Mouse (Mus musculus) liver, embryonic 13.5 days (tissue): ENCODE measurements around the gene Tmem189. TPM values are rescaled to one million over a fixed set of nuclear protein-coding genes. Genes with fewer than 3 reads are reported as not detected.

Experiments
- ATAC-seq: fragments of 200-750 bp; cut with Nextera tagmentation; 2 replicates; pipeline ENCODE4 v1.8.0; 2017; ENCODE audit warnings: low read depth, mild to moderate bottlenecking, moderate number of reproducible peaks, moderate library complexity
- DNase-seq: peaks from one replicate; pipeline ENCODE4 v3.0.0; 2022
- H3K27ac ChIP-seq: fragments of 300-500 bp; sonication (generic); 2 replicates; pipeline ENCODE4 v1.5.1; 2015; ENCODE audit warnings: moderate library complexity, mild to moderate bottlenecking, inconsistent platforms
- H3K27me3 ChIP-seq: fragments of 300-500 bp; sonication (generic); 2 replicates; pipeline ENCODE4 v1.6.1; 2015; ENCODE audit warnings: mild to moderate bottlenecking, inconsistent platforms
- H3K36me3 ChIP-seq: fragments of 300-500 bp; sonication (generic); 2 replicates; pipeline ENCODE4 v1.6.1; 2015; ENCODE audit warnings: mild to moderate bottlenecking, inconsistent platforms
- H3K4me1 ChIP-seq: fragments of 300-500 bp; sonication (generic); replicated peaks from 2 replicates; pipeline ENCODE4 v1.6.1; 2015; ENCODE audit warnings: inconsistent platforms
- H3K4me2 ChIP-seq: fragments of 300-500 bp; sonication (generic); 2 replicates; pipeline ENCODE4 v1.6.1; 2015; ENCODE audit warnings: inconsistent platforms, mild to moderate bottlenecking, moderate library complexity
- H3K4me3 ChIP-seq: fragments of 300-500 bp; sonication (generic); replicated peaks from 2 replicates; pipeline ENCODE4 v1.5.1; 2015; ENCODE audit warnings: mild to moderate bottlenecking, inconsistent platforms
- H3K9ac ChIP-seq: fragments of 300-500 bp; sonication (generic); 2 replicates; pipeline ENCODE4 v1.6.1; 2015; ENCODE audit warnings: mild to moderate bottlenecking, inconsistent platforms
- H3K9me3 ChIP-seq: fragments of 300-500 bp; sonication (generic); replicated peaks from 2 replicates; pipeline ENCODE4 v1.6.1; 2016; ENCODE audit warnings: inconsistent platforms
- WGBS: fragments of 180-500 bp; shearing (Covaris S2); methylation state at CpG from one replicate; pipeline ENCODE4 v1.1.7; 2015; ENCODE audit not compliant: insufficient replicate concordance; 5-methylcytosine and 5-hydroxymethylcytosine counted together
- polyA plus RNA-seq: library from polyadenylated mRNA; unstranded; fragments of >200 nt; fragmentation: Nextera tagmentation; extraction: Ambion mirVana; gene quantifications from 2 replicates; pipeline ENCODE4 v1.2.1, GENCODE M21; 2015

Gene Tmem189
- polyA plus RNA-seq, 1 experiment from 2014 or later, result 16.1 TPM

- Histone ChIP-seq H3K9ac (peak overlapping the region; percentile 77), H3K4me3 (peak overlapping the region; percentile 73), H3K4me1 (peaks cover 60% of the 10 kb centered on the region), H3K4me2 (peak overlapping the region; percentile 92), H3K36me3 (no peaks in the 10 kb centered on the region), H3K9me3 (no peaks in the 10 kb centered on the region), H3K27ac (no peak overlapping the region; the same call in 1 of the 2 replicates), H3K27me3 (peaks cover 48% of the 10 kb centered on the region)
- WGBS, result 25% methylated on average over 15 of the region's 15 CpGs
- ATAC-seq (no peak), DNase-seq (no peak)
Measured at GRCm38 (mm10) chr2:167690219-167690961, 768 bp upstream of the Tmem189 start.

- ATAC-seq, result peak; percentile 70
- Histone ChIP-seq H3K36me3 (no peaks in the 10 kb centered on the region), H3K4me3 (peak within 1 kb of the TSS; percentile 73), H3K4me2 (peak within 1 kb of the TSS; percentile 92), H3K27ac (peak within 1 kb of the TSS; percentile 80), H3K27me3 (peaks cover 48% of the 10 kb centered on the region), H3K4me1 (peaks cover 60% of the 10 kb centered on the region), H3K9me3 (no peaks in the 10 kb centered on the region), H3K9ac (peak within 1 kb of the TSS; percentile 77)
- under 1% methylated on average over 132 of the region's 147 CpGs for WGBS
- peak; percentile 67 for DNase-seq
Measured at GRCm38 (mm10) chr2:167688498-167689451, 847 bp downstream of the Tmem189 start, which contains the start of gene Cebpb. Gene Cebpb (plus strand): TSS chr2:167688915.

- Histone ChIP-seq H3K27ac (peak overlapping the region; percentile 80), H3K9ac (peak overlapping the region; percentile 77), H3K36me3 (no peaks in the 10 kb centered on the region), H3K4me1 (peaks cover 60% of the 10 kb centered on the region), H3K4me2 (peak overlapping the region; percentile 92), H3K4me3 (peak overlapping the region; percentile 73), H3K27me3 (peaks cover 48% of the 10 kb centered on the region), H3K9me3 (no peaks in the 10 kb centered on the region)
- WGBS, result 29% methylated on average over 12 of the region's 12 CpGs
- no peak for DNase-seq
- peak; percentile 21 for ATAC-seq
Measured at GRCm38 (mm10) chr2:167688126-167688497, 1.5 kb downstream of the Tmem189 start.

- no peaks in the 10 kb centered on the region for H3K36me3 ChIP-seq
- DNase-seq, result no peak
- H3K4me3 ChIP-seq, result peak overlapping the region; percentile 73
- H3K9ac ChIP-seq, result no peak overlapping the region
- peaks cover 45% of the 10 kb centered on the region for H3K27me3 ChIP-seq
- 28% methylated on average over 11 of the region's 11 CpGs for WGBS
- H3K27ac ChIP-seq, result peak overlapping the region; percentile 80
- peak; percentile 24 for ATAC-seq
- peaks cover 60% of the 10 kb centered on the region for H3K4me1 ChIP-seq
- H3K4me2 ChIP-seq, result peak overlapping the region; percentile 92
- H3K9me3 ChIP-seq, result no peaks in the 10 kb centered on the region
Measured at GRCm38 (mm10) chr2:167687651-167688101, 1.9 kb downstream of the Tmem189 start.

GRCm38 (mm10) chr2:167687250-167687586 is 2.4 kb downstream of the Tmem189 start:
- peaks cover 45% of the 10 kb centered on the region for H3K27me3 ChIP-seq
- H3K4me2 ChIP-seq, result peak overlapping the region; percentile 92; the same call in 1 of the 2 replicates

GRCm38 (mm10) chr2:167686382-167687249 is 3.0 kb downstream of the Tmem189 start:
- DNase-seq, result no peak
- Histone ChIP-seq H3K4me2 (no peak overlapping the region), H3K27ac (no peak overlapping the region; the same call in 1 of the 2 replicates), H3K9me3 (no peaks in the 10 kb centered on the region), H3K4me1 (peaks cover 53% of the 10 kb centered on the region), H3K4me3 (no peak overlapping the region), H3K9ac (no peak overlapping the region), H3K36me3 (no peaks in the 10 kb centered on the region), H3K27me3 (peaks cover 42% of the 10 kb centered on the region)
- WGBS, result 65% methylated on average over 16 of the region's 16 CpGs
- ATAC-seq, result no peak

More at GRCm38 (mm10) chr2:167687250-167687586, 2.4 kb downstream of the Tmem189 start:
- ATAC-seq, result no peak
- Histone ChIP-seq H3K9me3 (no peaks in the 10 kb centered on the region), H3K9ac (no peak overlapping the region), H3K4me1 (peaks cover 59% of the 10 kb centered on the region), H3K27ac (peak overlapping the region; percentile 80; the same call in 1 of the 2 replicates), H3K4me3 (no peak overlapping the region), H3K36me3 (no peaks in the 10 kb centered on the region)
- DNase-seq, result no peak
- 60% methylated on average over 4 of the region's 4 CpGs for WGBS

- Histone ChIP-seq H3K4me3 (no peak overlapping the region), H3K9me3 (no peaks in the 10 kb centered on the region), H3K27me3 (peaks cover 35% of the 10 kb centered on the region), H3K4me1 (peaks cover 46% of the 10 kb centered on the region), H3K4me2 (no peak overlapping the region), H3K36me3 (no peaks in the 10 kb centered on the region), H3K9ac (no peak overlapping the region), H3K27ac (no peak overlapping the region)
- ATAC-seq (no peak), DNase-seq (no peak)
- 70% methylated on average over 3 of the region's 3 CpGs for WGBS
Measured at GRCm38 (mm10) chr2:167685865-167686264, 3.8 kb downstream of the Tmem189 start.

- no peak overlapping the region for H3K27ac ChIP-seq
- DNase-seq (peak; percentile 81), ATAC-seq (no peak)
- no peak overlapping the region for H3K4me3 ChIP-seq
- H3K4me2 ChIP-seq, result no peak overlapping the region
- no peak overlapping the region for H3K9ac ChIP-seq
- peaks cover 28% of the 10 kb centered on the region for H3K27me3 ChIP-seq
- no peaks in the 10 kb centered on the region for H3K9me3 ChIP-seq
- 10% methylated on average over 8 of the region's 8 CpGs for WGBS
- H3K36me3 ChIP-seq, result no peaks in the 10 kb centered on the region
- H3K4me1 ChIP-seq, result peaks cover 44% of the 10 kb centered on the region
Measured at GRCm38 (mm10) chr2:167685137-167685536, 4.5 kb downstream of the Tmem189 start.

GRCm38 (mm10) chr2:167683721-167684120 is 5.9 kb downstream of the Tmem189 start:
- Histone ChIP-seq H3K4me1 (peaks cover 37% of the 10 kb centered on the region), H3K4me2 (no peak overlapping the region), H3K36me3 (no peaks in the 10 kb centered on the region), H3K27me3 (peaks cover 15% of the 10 kb centered on the region), H3K9me3 (no peaks in the 10 kb centered on the region), H3K4me3 (no peak overlapping the region), H3K27ac (no peak overlapping the region), H3K9ac (no peak overlapping the region)
- WGBS, result 76% methylated on average over 3 of the region's 3 CpGs
- ATAC-seq (no peak), DNase-seq (no peak)

- 32% methylated on average over 5 of the region's 5 CpGs for WGBS
- H3K9me3 ChIP-seq, result no peaks in the 10 kb centered on the region
- H3K27me3 ChIP-seq, result peaks cover 12% of the 10 kb centered on the region
- no peak for ATAC-seq
- H3K27ac ChIP-seq, result no peak overlapping the region
- DNase-seq, result peak; percentile 48
- H3K9ac ChIP-seq, result no peak overlapping the region
- H3K4me2 ChIP-seq, result no peak overlapping the region
- no peak overlapping the region for H3K4me3 ChIP-seq
- peaks cover 11% of the 10 kb centered on the region for H3K4me1 ChIP-seq
- H3K36me3 ChIP-seq, result no peaks in the 10 kb centered on the region
Measured at GRCm38 (mm10) chr2:167680657-167681056, 9.0 kb downstream of the Tmem189 start.
